12 mouse cellular contexts compared by ENCODE assay signal in genomic region chr4:136509857-136510256, GRCm38 (mm10). TPM values are rescaled to one million over a fixed set of nuclear protein-coding genes. Genes with fewer than 3 reads are reported as not detected.
A peak's percentile ranks its signal among the peaks of the same experiment; 100 is the strongest.
DNase-seq lines count a peak whose midpoint lies in the region; ATAC-seq and TF ChIP-seq lines count a peak whose summit lies in the region.
"Had no signal": no experiment of that assay in that cellular context is flagged by ENCODE, and none has a peak within 500 bp of the region (broad histone marks: within the 10 kb centered on the region; RNA-seq: fewer than 3 reads in every experiment).

No protein-coding gene starts in this region.

- ATAC-seq in common myeloid progenitor, adult 5-6 weeks (replicated peaks; ENCODE audit: low read depth, poor library complexity, severe bottlenecking) = 0 out of 2 replicates have a peak, but pooled peaks have one; percentile 42
- ATAC-seq in megakaryocyte, adult 5-6 weeks (ENCODE audit: poor library complexity, severe bottlenecking) = 0 out of 2 replicates have a peak, but pooled peaks have one; percentile 43
- ATAC-seq: activated CD4-positive, CD25-positive, alpha-beta regulatory T cell, adult 4 months had no signal

- no peaks in the 10 kb centered on the region for H3K27me3 ChIP-seq in E14TG2a.4 (ENCODE audit: insufficient read depth, low read length)
- H3K27me3 ChIP-seq: embryonic facial prominence, embryonic 15.5 days; limb, embryonic 15.5 days; neural tube, embryonic 13.5 days had no signal

- H3K4me3 ChIP-seq in E14TG2a.4 (replicated peaks; ENCODE audit: low read length) = no peak overlapping the region
- H3K4me3 ChIP-seq: embryonic facial prominence, embryonic 15.5 days; limb, embryonic 15.5 days; neural tube, embryonic 13.5 days had no signal

- no peaks in the 10 kb centered on the region for H3K9me3 ChIP-seq in E14TG2a.4 (ENCODE audit: low read length)
- H3K9me3 ChIP-seq: embryonic facial prominence, embryonic 15.5 days; limb, embryonic 15.5 days; neural tube, embryonic 13.5 days had no signal

- TF ChIP-seq CTCF in E14TG2a.4 (conservative IDR thresholded peaks at IDR 0.05; ENCODE audit: low read length) = peak; percentile 39

- no peaks in the 10 kb centered on the region for H3K36me3 ChIP-seq in E14TG2a.4 (ENCODE audit: insufficient read depth, low read length)
- H3K36me3 ChIP-seq: embryonic facial prominence, embryonic 15.5 days; limb, embryonic 15.5 days; neural tube, embryonic 13.5 days had no signal

- peaks cover 14% of the 10 kb centered on the region for H3K4me1 ChIP-seq in E14TG2a.4 (replicated peaks; ENCODE audit: low read depth, low read length)

- DNase-seq in heart, postnatal 4 days = peak; percentile 29
- DNase-seq in heart, adult 9 months (ENCODE audit: low spot score in 2 of 2) = no peak
- DNase-seq in neural tube, embryonic 10.5 days (ENCODE audit: extremely low spot score, low spot score) = no peak
- no peak for DNase-seq in urinary bladder, postnatal 36 days (ENCODE audit: low spot score in 2 of 2)
- no peak for DNase-seq in heart, adult 8-10 months (ENCODE audit: low spot score)

RNA-seq across cellular contexts. Expression of gene Luzp1, which starts 40.3 kb away (rescaled TPM):
- total RNA-seq in heart, postnatal 4 days (2021) = 10 to 100 TPM; 58.4 to 62.3 TPM
- total RNA-seq in common myeloid progenitor, adult 5-6 weeks (2017) = 6.5 and 11.1 TPM in 2 replicates
- 3.4 and 6.7 TPM in 2 replicates for total RNA-seq in megakaryocyte, adult 5-6 weeks (2015)
- 3.5 and 4.8 TPM in 2 replicates for total RNA-seq in megakaryocyte, adult 5-6 weeks (2017)
- total RNA-seq in heart, adult 8-10 months (2022) = 10 to 100 TPM; 28.3 to 48.0 (median 38.1) TPM

RNA-seq across cellular contexts. Expression of gene 6030445D17Rik, which starts 47.8 kb away (rescaled TPM):
- under 1 TPM; 0.34 to 0.45 TPM for total RNA-seq in heart, postnatal 4 days (2021)
- not detected in 2 replicates for total RNA-seq in common myeloid progenitor, adult 5-6 weeks (2017)
- total RNA-seq in megakaryocyte, adult 5-6 weeks (2015) = 0.13 TPM in 1 of 2 replicates, not detected in the other
- not detected in 2 replicates for total RNA-seq in megakaryocyte, adult 5-6 weeks (2017)
- total RNA-seq in heart, adult 8-10 months (2022) = under 1 TPM in 3 of 4 experiments, not detected in 1; 0.24 to 0.60 (median 0.41) TPM
